Mouse (Mus musculus) hindbrain, embryonic 16.5 days (tissue): ENCODE results near the gene H2afx. TPM values are rescaled to one million over a fixed set of nuclear protein-coding genes. Genes with fewer than 3 reads are reported as not detected.
"Not testable (repeated sequence)": the region's sequence is repeated elsewhere in the genome, so short reads cannot be mapped to it uniquely, and the experiment has no call there.

Experiments used
- ATAC-seq: fragments of 200-750 bp; cut with Nextera tagmentation; 2 replicates; pipeline ENCODE4 v1.8.0; 2017; ENCODE audit warnings: moderate TSS enrichment, moderate library complexity
- H3K27ac ChIP-seq: fragments of 300-500 bp; sonication (generic); 2 replicates; pipeline ENCODE4 v1.5.1; 2014; ENCODE audit warnings: low read depth, mild to moderate bottlenecking, control low read depth, low read length, moderate library complexity
- H3K27me3 ChIP-seq: fragments of 300-500 bp; sonication (generic); replicated peaks from 2 replicates; pipeline ENCODE4 v1.6.1; 2014; ENCODE audit warnings: low read length; ENCODE audit not compliant: control insufficient read depth, insufficient read depth
- H3K36me3 ChIP-seq: fragments of 300-500 bp; sonication (generic); 2 replicates; pipeline ENCODE4 v1.6.1; 2014; ENCODE audit warnings: mild to moderate bottlenecking, low read length, moderate library complexity, mixed read lengths; ENCODE audit not compliant: control insufficient read depth, insufficient read depth
- H3K4me1 ChIP-seq: fragments of 300-500 bp; sonication (generic); 2 replicates; pipeline ENCODE4 v1.6.1; 2014; ENCODE audit warnings: low read depth, low read length; ENCODE audit not compliant: control insufficient read depth, insufficient read depth
- H3K4me2 ChIP-seq: fragments of 300-500 bp; sonication (generic); 2 replicates; pipeline ENCODE4 v1.6.1; 2014; ENCODE audit warnings: mild to moderate bottlenecking, low read length, control low read depth, moderate library complexity
- H3K4me3 ChIP-seq: fragments of 300-500 bp; sonication (generic); 2 replicates; pipeline ENCODE4 v1.5.1; 2014; ENCODE audit warnings: mild to moderate bottlenecking, low read length, control low read depth, moderate library complexity
- H3K9ac ChIP-seq: fragments of 300-500 bp; sonication (generic); 2 replicates; pipeline ENCODE4 v1.6.1; 2014; ENCODE audit warnings: low read depth, mild to moderate bottlenecking, control low read depth, low read length, moderate library complexity
- H3K9me3 ChIP-seq: fragments of 300-500 bp; sonication (generic); 2 replicates; pipeline ENCODE4 v1.6.1; 2014; ENCODE audit warnings: mild to moderate bottlenecking, low read length, moderate library complexity; ENCODE audit not compliant: control insufficient read depth
- WGBS: fragments of 180-500 bp; shearing (Covaris S2); extraction: QIAGEN DNeasy Blood & Tissue Kit; methylation state at CpG from one replicate; pipeline ENCODE4 v1.1.7; 2014; 5-methylcytosine and 5-hydroxymethylcytosine counted together
- polyA plus RNA-seq: library from polyadenylated mRNA; unstranded; fragments of >200 nt; fragmentation: Nextera tagmentation; extraction: Ambion mirVana; gene quantifications from 2 replicates; pipeline ENCODE4 v1.2.1, GENCODE M21; 2015

Gene H2afx
- polyA plus RNA-seq, 1 experiment from 2014 or later = 106 TPM

- Histone ChIP-seq H3K27me3 (no peaks in the 10 kb centered on the region), H3K4me2 (peak overlapping the region; percentile 11), H3K9ac (no peak overlapping the region), H3K4me1 (peaks cover 23% of the 10 kb centered on the region), H3K4me3 (no peak overlapping the region), H3K9me3 (no peaks in the 10 kb centered on the region), H3K36me3 (peaks cover 14% of the 10 kb centered on the region), H3K27ac (no peak overlapping the region)
- 69% methylated on average over 4 of the region's 4 CpGs for WGBS
- no peak for ATAC-seq
Observed at GRCm38 (mm10) chr9:44317452-44317851, 17.0 kb upstream of the H2afx start.

GRCm38 (mm10) chr9:44318076-44318825 lies 16.2 kb upstream of the H2afx start:
- Histone ChIP-seq H3K27me3 (no peaks in the 10 kb centered on the region), H3K4me3 (peak overlapping the region; percentile 98), H3K27ac (no peak overlapping the region), H3K9me3 (no peaks in the 10 kb centered on the region), H3K9ac (peak overlapping the region; percentile 97), H3K4me2 (peak overlapping the region; percentile 90), H3K36me3 (peaks cover 14% of the 10 kb centered on the region), H3K4me1 (peaks cover 23% of the 10 kb centered on the region)
- ATAC-seq = no peak
- WGBS = 68% methylated on average over 5 of the region's 5 CpGs

DNA sequence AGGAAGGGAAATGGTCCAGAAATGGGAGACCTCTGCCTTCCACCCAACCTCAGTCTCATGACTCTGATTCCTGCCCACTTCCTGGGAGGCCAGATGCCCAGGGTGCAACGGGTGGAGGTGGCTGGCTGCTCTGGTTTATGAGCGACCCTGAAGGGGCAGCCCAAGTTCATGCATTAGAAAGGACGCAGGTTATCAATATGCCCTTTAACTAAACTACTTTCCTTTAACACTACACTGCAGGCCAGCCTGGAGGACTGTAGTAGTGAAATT lies 15.7 kb upstream of the H2afx start:
- H3K27me3 ChIP-seq = no peaks in the 10 kb centered on the region
- 31% methylated on average over 3 of the region's 3 CpGs for WGBS
- peak overlapping the region; percentile 97 for H3K9ac ChIP-seq
- no peak overlapping the region for H3K27ac ChIP-seq
- peak overlapping the region; percentile 98 for H3K4me3 ChIP-seq
- peaks cover 11% of the 10 kb centered on the region for H3K36me3 ChIP-seq
- H3K4me1 ChIP-seq = peaks cover 23% of the 10 kb centered on the region
- H3K4me2 ChIP-seq = peak overlapping the region; percentile 90
- no peaks in the 10 kb centered on the region for H3K9me3 ChIP-seq
- no peak for ATAC-seq

GRCm38 (mm10) chr9:44319105-44319886 lies 15.2 kb upstream of the H2afx start:
- WGBS = 2% methylated on average over 31 of the region's 37 CpGs
- no peak; the same call in 1 of the 2 replicates for ATAC-seq
- H3K9me3 ChIP-seq = no peaks in the 10 kb centered on the region

GRCm38 (mm10) chr9:44319887-44320798 lies 14.4 kb upstream of the H2afx start, which contains the start of gene C2cd2l:
TSS of gene C2cd2l (minus strand) at chr9:44320285.
- Histone ChIP-seq H3K36me3 (peaks cover 4% of the 10 kb centered on the region), H3K27me3 (no peaks in the 10 kb centered on the region), H3K4me2 (peak within 1 kb of the TSS; percentile 90), H3K9me3 (no peaks in the 10 kb centered on the region), H3K27ac (peak within 1 kb of the TSS; percentile 81), H3K9ac (peak within 1 kb of the TSS; percentile 97), H3K4me1 (peaks cover 23% of the 10 kb centered on the region), H3K4me3 (peak within 1 kb of the TSS; percentile 98)
- ATAC-seq = peak; percentile 99
- under 1% methylated on average over 64 of the region's 67 CpGs for WGBS

More at GRCm38 (mm10) chr9:44319105-44319886, 15.2 kb upstream of the H2afx start:
- Histone ChIP-seq H3K27ac (peak overlapping the region; percentile 81), H3K9ac (peak overlapping the region; percentile 97), H3K4me2 (peak overlapping the region; percentile 90), H3K4me3 (peak overlapping the region; percentile 98), H3K36me3 (peaks cover 11% of the 10 kb centered on the region), H3K27me3 (no peaks in the 10 kb centered on the region), H3K4me1 (peaks cover 23% of the 10 kb centered on the region)

DNA sequence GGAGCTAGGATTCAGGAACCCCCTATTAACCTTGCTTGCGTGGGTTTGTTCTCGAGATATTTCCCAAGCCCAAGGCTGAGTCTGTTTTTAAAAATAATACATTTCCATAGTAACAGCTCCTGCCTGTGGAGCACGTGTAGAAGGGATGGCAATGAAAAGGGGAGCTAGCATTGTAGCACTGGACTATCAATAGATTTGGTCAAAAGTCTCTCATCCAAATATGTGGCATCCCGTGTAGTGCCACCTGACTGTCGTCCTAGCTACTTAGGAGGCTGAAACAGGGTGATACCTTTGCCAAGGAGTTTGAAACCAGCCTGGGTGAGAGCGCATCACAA lies 13.7 kb upstream of the H2afx start:
- 18% methylated on average over 6 of the region's 6 CpGs for WGBS
- 0 out of 2 replicates have a peak, but pooled peaks have one; percentile 6 for ATAC-seq
- Histone ChIP-seq H3K4me1 (peaks cover 26% of the 10 kb centered on the region), H3K9me3 (no peaks in the 10 kb centered on the region), H3K27ac (peak overlapping the region; percentile 70), H3K9ac (peak overlapping the region; percentile 59), H3K4me3 (peak overlapping the region; percentile 98), H3K4me2 (peak overlapping the region; percentile 90), H3K27me3 (no peaks in the 10 kb centered on the region), H3K36me3 (peaks cover 2% of the 10 kb centered on the region; the same call in 1 of the 2 replicates)

DNA sequence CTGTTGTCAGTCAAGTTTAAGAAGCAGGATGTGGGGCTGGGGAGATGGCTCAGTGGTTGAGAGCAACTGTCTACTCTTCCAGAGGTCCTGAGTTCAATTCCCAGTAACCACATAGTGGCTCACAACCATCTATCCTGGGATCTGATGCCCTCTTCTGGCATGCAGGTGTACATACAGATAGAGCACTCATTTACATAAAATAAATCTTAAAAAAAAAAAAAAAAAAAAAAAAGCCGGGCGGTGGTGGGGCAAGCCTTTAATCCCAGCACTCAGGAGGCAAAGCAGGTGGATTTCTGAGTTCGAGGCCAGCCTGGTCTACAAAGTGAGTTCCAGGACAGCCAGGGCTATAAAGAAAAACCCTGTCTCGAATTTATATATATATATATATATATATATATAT lies 10.8 kb upstream of the H2afx start:
- not testable (repeated sequence) for H3K9ac ChIP-seq, ATAC-seq, H3K36me3 ChIP-seq, H3K27ac ChIP-seq, H3K4me3 ChIP-seq, H3K4me2 ChIP-seq, H3K9me3 ChIP-seq, H3K27me3 ChIP-seq
- WGBS = 83% methylated on average over 4 of the region's 4 CpGs
- H3K4me1 ChIP-seq = peaks cover 22% of the 10 kb centered on the region

DNA sequence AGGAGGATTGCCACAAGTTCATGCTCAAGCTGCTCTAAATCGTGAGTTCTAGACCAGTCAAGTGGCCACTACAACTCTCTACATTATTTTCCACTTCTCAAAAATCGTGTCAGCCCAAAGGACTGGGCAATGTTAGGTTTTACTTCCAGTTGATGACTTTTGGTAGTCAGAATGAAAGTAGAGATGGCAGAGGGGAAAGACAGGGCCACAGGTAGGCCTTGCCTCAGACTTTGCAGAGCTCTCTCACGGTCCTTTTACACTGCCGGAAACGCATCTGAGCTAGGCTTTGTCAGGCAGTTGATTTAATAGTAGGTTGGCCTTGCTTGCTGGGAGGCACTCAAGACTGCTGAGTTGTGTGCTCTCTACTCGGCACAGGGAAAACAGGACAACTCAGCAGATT lies 10.3 kb upstream of the H2afx start:
- WGBS = 83% methylated on average over 6 of the region's 6 CpGs
- Histone ChIP-seq H3K36me3 (0 out of 2 replicates have a peak, but pooled peaks cover 3% of the 10 kb centered on the region), H3K27ac (no peak overlapping the region), H3K9ac (no peak overlapping the region), H3K4me3 (no peak overlapping the region), H3K4me1 (peaks cover 17% of the 10 kb centered on the region), H3K4me2 (no peak overlapping the region), H3K9me3 (no peaks in the 10 kb centered on the region), H3K27me3 (no peaks in the 10 kb centered on the region)
- no peak for ATAC-seq
